Mouse (Mus musculus): Measurements from ENCODE around the gene Lrfn3.
A peak's percentile ranks its signal among the peaks of the same experiment; 100 is the strongest.

The Lrfn3 gene

DNA sequence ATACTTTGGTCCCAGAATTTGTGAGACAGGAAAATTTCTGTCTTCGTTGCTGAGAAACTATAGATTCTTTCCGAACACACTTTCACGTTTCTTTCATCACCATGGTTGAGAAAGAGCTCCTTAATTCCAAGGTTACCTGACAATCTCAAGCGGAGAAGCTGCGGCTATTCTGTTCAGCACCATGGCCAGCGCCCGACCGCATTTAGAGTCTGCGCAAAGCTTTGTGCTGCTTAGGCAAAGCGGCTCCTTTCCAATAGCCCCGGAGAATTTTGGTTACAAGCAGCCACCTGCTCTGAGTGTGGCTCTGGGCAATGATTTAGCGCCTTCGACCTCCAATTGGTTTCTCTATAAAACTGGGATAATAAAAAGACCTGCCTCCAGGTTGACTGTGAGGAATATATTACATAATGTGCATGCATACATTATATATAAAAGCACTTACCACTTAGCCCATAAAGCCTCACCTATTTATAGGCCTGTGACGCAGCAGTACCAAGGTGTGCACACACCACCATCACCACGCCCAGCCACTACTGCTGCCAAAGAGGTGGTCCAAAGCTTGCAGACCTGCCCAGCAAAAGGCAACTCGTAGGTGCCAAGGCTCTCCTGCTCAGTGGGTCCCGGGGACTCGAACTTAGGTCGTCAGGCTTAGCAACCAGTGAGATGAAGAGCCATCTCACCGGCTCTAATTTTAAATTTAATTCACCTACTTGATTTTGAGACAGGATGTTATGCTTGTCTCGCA lies 15.8 kb downstream of the Lrfn3 start:
- DNase-seq (ENCODE audit: low spot score), result no peak

DNA sequence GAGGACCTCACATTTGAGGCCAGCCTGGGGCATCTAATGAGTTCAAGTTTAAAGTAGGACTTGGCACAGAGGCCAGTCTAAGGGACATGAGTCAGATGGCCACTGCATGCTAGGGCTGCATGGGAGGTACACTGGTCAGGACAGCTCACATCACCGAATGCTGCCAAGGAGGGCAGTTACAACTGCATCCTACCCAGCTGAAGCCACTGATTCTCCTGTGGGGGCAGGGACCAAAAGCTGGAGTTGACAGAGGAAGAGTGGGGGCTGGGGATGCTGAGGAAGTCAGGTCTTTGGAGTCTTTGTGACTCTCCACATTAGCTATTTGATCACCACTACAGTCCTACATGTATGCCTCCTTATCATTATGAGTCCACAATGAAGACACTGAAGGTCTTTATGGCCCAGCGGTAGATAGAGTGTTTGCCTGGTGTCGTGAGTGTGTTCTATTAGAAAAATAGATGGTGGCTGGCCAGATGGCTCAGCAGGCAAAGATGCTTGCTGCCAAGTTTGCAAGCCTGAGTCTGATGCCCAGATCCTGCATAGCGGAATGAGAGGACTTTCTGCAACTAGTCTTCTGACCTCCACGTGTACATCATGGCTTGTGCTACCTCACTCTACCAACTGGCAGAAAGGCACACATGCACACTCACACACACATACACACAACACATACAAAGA lies 23.0 kb downstream of the Lrfn3 start:
- DNase-seq (ENCODE audit: low spot score), result no peak

DNA sequence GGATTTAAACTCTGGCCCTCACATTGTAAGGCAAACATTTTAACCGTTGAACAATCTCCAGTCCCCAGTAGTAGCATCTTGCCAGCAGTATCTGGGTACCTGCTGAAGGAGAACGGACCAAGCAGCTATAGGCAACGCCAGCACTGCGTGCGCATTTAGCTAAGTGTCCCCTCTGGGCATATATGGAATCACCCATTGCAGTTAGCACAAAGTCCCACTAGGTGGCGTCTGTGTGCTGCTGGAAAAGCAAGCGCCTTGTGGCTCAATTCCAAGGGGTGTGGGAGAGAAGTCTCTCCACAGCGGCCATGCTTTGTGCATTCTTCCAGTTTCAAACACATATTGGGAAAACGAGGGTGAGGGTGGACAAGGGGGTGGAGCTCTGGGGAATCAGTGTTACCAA lies 26.2 kb downstream of the Lrfn3 start:
- DNase-seq (ENCODE audit: low spot score), result peak; percentile 52

DNA sequence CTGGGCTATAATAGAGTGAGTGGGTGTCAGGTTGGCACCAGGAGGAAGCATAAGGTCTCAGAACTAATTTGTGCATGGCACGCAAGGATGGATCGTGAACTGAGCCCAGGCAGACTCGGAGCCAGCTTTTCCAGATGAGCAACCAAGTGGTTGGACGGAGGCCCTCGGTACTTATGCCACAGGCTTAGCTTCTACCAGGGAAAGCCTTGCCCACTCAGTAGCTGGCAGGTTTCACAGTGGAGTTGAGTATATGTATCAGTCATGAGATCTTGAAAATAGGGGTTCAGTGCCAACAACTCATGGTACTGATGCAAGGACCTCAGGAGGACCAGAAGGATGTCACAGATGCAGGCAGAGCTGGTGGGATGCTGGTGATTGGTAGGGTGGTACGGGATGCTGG lies 26.9 kb downstream of the Lrfn3 start:
- DNase-seq (ENCODE audit: low spot score), result no peak

DNA sequence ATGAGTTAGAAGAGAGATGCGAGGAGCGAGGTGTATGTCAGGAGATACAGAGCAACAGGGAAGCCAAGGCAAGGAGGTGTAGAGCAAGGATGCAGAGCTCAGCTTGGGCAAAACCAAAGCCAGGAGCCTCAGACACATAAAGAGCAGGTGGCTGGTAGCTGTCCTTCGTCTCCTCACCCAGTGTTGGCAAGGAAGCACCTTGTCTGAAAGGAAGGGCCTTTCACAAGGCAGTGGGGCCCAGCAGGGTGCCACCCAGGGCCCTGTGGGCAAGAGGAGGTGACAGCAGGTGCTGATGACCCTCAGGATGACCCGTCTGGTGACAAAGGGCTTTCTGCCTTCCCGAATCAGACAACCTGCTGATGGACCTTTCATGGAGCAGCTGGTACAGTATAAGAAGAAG lies 28.0 kb downstream of the Lrfn3 start:
- no peak for DNase-seq (ENCODE audit: low spot score)

DNA sequence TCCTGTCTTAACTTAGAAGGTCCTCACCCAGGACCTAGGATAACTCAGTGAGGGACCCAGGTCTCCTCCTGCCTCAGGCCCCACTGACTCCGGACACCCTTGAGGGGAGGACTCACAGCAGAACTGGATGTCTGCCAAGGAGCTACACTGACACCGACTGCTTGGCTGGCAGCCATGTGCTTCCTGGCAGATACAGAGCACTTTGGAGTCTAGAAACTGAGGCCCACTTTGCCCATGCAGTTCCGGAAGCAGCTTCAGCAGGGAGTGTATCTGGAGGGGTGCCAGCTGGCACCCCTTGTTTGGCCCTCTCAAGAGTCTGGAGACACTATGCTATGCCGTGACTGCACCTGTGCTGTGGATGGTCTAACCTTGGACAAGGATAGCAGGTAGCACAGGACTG lies 29.1 kb downstream of the Lrfn3 start:
- peak; percentile 77 for DNase-seq (ENCODE audit: low spot score)

DNA sequence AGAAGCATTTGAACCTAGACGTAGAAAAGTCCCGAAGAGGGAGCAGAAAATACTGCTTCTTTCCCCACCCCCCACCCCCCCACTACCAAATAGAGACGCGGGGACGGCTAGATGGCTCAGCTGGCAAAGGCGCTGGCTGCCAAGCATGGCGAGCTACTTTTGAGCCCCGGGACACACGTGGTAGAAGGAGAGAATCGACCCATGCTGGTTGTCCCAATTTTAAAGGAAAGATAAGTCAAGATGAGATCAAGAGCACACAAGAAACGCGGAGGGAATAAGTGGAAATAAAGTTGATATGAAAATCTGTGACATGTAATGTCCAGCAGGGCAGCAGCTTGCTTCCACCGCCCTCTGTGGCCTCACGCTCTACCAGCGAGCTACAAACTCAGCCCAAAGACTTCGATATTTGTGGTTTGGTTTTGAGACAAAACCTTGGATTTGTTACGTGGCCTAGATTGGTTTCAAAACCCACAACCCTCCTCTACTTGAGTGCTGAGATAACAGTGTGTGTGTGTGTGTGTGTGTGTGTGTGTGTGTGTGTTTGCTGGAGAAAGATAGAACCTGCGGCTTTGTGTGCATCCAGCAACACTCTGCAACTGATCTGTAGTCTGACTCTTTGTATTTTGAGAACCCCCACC lies 29.8 kb downstream of the Lrfn3 start:
- DNase-seq (ENCODE audit: low spot score), result no peak

DNA sequence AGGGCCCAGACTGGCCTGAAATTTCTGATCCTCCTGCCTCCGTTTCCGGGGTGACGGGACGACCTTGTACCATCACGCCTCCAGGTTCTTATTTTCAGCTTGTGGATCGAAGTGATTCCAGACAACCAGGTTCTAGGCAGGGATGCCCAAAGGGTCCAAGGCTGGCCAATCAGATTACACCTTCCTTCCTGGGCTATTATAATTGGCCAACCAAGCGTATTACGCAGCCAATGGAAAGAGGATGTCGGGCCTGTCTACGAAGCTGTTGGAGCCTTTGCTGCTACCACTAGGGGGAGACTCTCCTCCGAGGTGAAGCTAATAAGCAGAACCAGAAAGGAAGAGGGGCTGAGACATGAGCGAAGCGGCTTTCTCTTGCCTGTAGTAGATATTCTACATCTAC lies 30.7 kb downstream of the Lrfn3 start:
- DNase-seq (ENCODE audit: low spot score), result peak; percentile 36

DNA sequence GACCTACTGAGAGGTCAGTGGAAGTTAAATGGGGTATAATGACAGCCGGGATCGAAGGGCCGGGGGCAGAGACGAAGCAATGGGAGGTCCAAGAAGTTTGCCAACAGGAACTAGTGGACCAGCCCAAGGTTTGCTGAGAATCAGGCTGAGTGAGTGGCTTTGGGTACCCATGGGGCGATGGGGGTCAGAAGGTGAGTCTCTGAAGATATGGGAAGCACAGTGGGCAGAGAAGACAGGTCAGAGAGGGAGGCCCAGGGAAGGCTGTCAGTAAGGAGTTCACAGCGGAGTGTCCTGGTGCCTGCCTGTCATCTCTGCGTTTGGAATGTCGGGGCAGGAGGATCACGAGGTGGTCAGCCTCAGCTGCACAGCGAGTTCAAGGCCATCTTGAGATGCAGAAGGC lies 34.2 kb downstream of the Lrfn3 start:
- DNase-seq (ENCODE audit: low spot score), result no peak

DNA sequence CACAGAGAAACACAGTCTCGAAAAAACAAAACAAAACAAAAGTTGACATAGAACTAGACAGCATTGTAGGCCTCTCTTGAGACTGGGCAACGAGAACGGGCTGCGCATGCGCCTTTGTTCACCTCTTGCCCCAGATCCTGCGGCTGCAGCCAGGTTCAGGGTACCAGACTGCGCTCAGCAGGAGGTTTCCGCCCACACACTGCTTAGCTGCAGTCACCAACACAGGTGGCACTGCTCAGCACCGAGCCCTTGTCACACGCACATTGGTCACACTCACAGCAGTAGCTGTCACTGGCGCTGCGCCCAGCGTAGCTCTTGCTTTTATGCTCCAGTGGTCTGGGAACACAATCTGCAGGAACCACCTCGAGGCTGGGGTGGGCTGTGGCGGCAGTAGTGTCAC lies 35.4 kb downstream of the Lrfn3 start:
- no peak for DNase-seq (ENCODE audit: low spot score)

DNA sequence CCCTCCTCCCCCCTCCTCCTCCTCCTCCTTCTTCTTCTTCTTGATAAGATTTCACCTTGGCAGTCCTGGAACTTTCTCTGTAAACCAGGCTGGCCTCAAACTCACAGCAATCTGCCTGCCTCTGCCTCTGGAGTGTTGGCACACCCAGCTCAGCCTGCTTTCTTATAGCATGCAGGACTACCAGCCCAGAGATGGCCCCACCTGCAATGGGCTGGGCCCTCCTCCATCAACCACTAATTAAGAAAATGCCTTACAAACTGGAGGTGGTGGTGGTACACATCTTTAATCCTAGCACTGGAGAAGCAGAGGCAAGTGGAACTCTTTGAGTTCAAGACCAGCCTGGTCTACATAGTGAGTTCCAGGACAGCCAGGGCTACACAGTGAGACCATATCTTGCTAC lies 36.1 kb downstream of the Lrfn3 start:
- no peak for DNase-seq (ENCODE audit: low spot score)

DNA sequence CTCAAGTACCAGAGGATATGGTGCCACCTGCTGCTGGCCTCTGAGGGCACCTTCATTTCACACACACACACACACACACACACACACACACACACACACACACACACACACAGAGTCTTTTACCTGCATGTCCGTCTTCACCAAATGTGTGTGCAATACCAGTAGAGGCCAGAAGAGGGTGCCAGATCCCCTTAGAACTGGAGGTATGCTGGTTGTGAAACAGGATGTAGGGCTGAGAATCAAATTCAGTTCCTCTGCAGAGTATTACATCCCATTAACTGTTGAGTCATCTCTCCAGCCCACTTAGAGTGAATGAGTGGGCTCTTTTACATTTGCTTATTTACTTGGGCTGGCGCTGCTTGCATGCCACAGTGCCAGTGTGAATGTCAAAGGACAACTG lies 37.2 kb downstream of the Lrfn3 start:
- DNase-seq (ENCODE audit: low spot score), result no peak

DNA sequence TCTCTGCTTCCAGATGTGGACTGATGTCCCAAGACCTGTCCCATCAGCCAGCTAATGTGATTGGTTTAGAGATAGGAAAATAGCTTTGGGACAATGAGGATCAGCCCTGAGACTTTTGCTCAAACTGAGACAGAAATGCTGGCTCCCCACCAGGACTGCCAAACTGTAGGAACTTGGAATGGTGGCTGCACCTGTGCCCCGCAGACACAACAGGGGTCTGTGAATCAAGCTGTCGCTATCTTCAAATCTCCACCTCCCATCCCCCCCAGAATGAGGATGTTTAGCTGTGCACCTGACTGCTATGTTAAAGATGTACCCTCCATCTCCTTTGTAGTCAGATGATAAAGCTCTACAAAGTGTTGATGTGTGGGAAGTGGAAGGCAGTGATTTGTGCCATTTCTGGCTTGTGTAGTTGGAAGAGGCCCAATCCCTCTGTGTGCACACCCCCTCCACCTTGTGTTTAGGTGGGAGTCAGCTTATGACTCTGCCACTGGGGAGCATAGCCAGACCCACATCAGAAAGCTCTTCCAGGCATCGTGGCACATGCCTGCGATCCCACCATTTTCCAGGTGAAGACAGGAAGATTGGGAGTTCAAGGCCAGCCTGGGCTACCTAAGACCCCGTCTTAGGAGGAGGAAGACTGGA lies 38.1 kb downstream of the Lrfn3 start:
- DNase-seq (ENCODE audit: low spot score), result no peak

DNA sequence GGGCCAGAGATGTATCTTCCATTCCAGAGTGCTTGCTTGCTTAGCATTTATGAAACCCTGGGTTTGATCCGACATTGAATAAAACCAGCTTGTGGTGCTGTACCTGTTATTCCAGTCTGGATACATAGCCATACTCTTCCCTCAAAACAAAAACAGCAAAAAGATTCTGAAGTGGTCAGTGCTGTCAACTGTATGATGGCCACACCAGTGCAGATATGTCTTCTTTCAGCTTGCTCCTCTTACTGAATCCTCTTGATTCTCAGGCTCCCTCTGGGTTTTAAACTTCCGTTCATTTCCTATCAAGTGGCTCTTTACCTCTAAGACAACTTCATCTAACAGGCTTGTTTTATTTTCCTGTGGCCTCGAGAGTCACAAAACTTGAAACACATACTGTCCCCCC lies 38.8 kb downstream of the Lrfn3 start, which contains the start of gene Sdhaf1:
TSS of gene Sdhaf1 (minus strand) at position 101 of the 400 bp plus-strand sequence.
- DNase-seq (ENCODE audit: low spot score), result no peak

DNA sequence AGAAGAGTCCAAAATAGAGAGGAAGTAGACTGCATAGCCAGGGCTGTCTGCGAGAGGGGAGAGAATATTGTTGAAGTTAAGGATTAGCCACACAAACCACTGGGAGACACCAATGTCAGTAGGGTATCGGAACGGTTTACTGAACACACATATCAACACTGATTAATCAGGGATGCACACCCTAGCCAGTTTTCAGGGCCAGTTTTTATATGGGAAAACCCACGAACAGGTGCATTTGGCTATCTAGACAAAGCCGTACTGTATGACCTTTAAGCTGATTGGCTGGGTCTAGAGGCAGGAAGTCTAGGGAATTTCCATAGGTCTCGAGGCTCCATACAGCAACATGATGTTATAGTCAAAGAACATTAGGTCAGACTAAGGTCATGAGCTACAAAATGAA lies 39.7 kb downstream of the Lrfn3 start:
- DNase-seq (ENCODE audit: low spot score), result no peak

DNA sequence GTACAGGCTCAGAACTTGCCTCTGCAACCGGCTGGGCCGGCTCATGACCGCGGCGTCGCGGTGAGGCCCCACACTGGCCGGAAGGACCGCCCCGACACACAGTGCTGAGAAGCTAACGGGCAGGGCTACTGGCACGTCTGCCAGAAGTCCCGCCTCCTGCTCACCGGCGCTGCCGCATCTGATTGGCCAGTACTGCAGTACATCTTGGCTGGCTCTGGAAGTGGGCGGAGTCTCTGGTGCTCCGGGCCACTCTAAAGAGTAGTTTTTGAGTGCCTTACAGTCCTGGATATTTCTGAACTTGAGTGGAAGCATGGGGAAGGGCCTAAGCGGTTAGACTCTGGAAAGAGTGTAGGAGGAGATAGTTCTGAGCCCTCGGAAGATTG lies 40.3 kb downstream of the Lrfn3 start:
- peak; percentile 98 for DNase-seq (ENCODE audit: low spot score)

DNA sequence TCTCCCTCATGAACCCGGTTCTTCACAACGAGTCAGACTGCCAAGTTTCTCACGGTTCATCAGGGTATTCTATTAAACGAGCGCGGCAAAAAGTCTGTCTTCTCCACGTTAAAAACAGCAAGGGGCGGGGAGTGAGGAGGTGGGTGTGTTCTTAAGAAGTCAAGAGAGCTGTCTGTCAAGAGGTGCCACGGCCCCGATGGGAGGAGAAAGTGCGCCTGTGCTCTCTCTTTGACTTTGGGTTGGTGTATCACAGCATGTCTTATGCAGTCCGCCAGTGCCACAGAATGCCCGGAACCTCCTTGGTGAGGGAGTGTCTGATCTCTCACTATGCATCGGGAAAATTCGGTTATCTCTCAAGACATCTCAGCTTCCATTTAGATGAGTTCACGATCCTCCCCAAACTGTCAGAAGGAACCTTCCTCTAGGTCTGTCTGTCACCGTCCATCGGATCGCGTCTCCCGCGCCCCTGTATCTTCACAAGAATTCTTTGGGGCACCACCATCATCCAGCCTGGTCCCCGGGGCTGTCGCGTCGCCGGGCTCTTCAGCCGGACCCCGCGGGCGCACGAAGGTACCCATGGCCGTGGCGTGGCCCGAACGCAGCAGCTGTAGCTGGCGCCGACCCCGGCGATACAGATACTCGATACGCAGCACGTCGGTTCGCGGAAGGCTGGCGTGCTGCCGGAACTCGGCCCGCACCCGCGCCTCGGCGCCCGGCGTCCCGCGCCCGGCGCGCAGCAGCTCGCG lies 40.9 kb downstream of the Lrfn3 start, which contains the start of gene E130208F15Rik:
TSS of gene E130208F15Rik (plus strand) at position 202 of the 746 bp plus-strand sequence.
- peak; percentile 66 for DNase-seq (ENCODE audit: low spot score)

DNA sequence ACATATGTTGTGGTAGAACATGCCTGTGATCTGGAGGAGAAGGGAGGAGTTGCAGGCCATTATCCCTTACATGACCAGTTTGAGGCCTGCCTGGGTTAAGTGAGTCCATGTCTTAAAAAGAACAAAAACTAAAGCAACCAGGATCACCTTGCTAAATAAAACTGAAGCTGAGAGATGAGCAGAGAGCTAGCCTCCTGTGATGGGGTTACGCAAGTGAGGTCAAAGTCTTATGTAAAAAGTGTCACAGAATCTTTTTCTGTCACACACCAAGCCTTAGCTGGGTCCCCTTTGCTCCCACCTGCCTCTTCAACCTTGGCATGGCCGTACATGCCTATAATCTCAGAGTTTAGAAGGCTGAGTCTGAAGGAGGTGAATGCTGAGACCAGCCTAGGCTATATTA lies 41.6 kb downstream of the Lrfn3 start:
- no peak for DNase-seq (ENCODE audit: low spot score)

DNA sequence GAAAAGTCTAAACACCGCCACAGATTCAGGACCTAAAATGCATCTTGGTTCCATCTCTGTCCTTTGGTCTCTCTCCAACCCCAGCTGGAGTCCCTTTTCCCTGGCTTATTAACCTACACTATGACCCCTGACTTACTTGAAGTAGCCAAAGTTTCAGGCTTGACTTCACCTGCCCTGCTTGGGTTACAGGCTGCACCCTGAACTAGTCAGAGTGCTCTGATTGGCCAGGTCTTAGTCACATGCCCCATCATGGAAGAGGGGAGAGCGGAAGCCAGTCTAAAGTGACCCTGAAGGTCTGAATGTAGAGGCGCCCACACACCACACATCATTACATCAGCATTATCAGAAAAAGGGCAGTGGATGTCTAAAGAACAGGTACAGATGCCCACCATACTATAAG lies 44.4 kb downstream of the Lrfn3 start:
- DNase-seq (ENCODE audit: low spot score), result no peak

DNA sequence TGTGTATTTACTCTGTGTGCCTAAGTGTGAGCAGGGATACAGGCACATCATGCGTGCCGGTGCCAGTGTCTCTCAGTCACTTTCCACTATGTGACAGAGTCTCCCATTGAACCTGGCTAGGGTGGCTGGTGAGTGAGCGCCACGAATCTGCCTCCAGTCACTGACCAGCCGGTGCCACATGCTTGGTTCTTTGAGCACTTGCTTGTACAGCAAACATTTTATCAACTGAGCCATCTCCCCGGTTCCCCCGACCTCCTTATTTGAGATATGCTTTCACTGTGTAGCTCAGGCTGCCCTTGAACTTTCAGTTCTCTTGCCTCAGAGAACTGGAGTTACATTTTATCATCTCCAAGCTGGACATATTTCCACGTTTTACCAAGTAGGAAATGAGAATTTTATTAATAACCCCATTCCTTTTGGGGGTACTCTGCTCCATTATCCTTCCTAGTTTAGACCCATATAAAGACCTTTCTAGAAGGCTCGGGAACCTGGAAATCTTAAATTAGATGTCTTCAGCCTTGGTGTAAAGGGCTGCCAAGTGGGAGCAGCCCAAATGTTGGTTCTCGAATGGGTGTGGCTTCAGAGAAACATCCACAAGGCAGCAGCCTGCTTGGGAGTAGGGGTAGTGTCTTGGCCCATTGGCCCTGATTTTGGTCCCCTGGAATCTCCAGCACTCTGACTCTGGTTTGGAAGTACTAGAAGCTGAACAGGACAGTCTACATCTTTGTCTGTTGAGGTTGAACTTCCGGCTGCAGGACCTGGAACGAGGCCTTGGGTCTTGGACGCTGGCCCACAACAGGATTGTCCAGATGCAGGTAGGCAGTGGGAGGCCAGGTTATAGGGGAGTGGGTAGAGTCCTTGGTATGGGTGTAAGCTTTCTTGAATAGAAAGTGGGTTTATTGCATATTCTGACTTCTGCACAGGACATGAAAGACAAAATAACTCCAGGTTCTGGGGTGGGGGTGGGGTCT lies 46.7 kb downstream of the Lrfn3 start:
- DNase-seq (ENCODE audit: low spot score), result no peak

DNA sequence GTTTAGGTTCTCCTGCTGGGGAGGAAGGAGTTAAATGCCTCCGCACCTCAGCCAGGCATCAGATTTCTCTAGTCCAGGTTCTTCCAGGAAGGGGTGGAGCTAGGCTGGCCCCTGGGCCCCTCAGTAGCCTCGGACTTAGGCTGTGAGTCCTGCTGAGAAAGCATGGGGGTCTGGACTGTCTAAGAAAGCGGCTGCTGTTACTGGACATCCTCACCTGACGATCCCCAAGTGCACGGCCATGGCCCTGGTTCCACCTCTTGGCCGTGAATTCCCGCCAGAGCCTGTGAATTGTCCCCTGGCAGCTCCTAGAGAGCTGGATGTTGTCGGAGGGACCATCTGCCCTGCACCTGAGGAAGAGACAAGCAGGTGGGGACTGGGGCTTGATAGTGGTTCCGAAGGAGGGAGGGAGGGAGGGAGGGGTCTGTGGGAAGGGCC lies 47.8 kb downstream of the Lrfn3 start, which contains the start of gene Syne4:
TSS of gene Syne4 (plus strand) at position 87 of the 435 bp plus-strand sequence.
- DNase-seq (ENCODE audit: low spot score), result no peak

All from ovary, adult 18-20 months (tissue).